Mouse (Mus musculus) erythroblast, embryonic 14.5 days (primary cell): ENCODE results near the gene Sox4.

ENCODE experiments used
- GATA1 ChIP-seq: IDR thresholded peaks from 2 replicates; pipeline ENCODE4 v1.6.1; 2012; ENCODE audit warnings: low read length, inconsistent platforms, mixed read lengths
- TAL1 ChIP-seq: IDR thresholded peaks from 3 replicates; pipeline ENCODE4 v1.6.1; 2012; ENCODE audit warnings: low read length, inconsistent platforms, mixed read lengths

GRCm38 (mm10) chr13:28952576-28953571, 639 bp downstream of the Sox4 start:
- TF ChIP-seq TAL1 (no peak), GATA1 (no peak)
